Mouse (Mus musculus) megakaryocyte progenitor cell, adult 5-6 weeks (primary cell): ENCODE measurements around the gene Tmem135. TPM values are rescaled to one million over a fixed set of nuclear protein-coding genes. Genes with fewer than 3 reads are reported as not detected.

Experiments
- ATAC-seq: replicated peaks from 2 replicates; pipeline ENCODE4 v1.8.0; 2016; ENCODE audit warnings: mild to moderate bottlenecking, moderate TSS enrichment, inconsistent platforms; ENCODE audit not compliant: poor library complexity
- total RNA-seq, 2 experiments: library from RNA; stranded (forward) in 1 of 2; stranded (reverse) in 1 of 2; fragments of 157-497, 149-512 nt in 1 of 2; fragments of 200-1000 nt in 1 of 2; gene quantifications; 2 replicates each; pipeline versions ENCODE4 v1.2.3 to v1.2.4; 2015 to 2017

The Tmem135 gene
- total RNA-seq, 2 experiments from 2014 or later: 22.0 to 28.9 TPM

DNA sequence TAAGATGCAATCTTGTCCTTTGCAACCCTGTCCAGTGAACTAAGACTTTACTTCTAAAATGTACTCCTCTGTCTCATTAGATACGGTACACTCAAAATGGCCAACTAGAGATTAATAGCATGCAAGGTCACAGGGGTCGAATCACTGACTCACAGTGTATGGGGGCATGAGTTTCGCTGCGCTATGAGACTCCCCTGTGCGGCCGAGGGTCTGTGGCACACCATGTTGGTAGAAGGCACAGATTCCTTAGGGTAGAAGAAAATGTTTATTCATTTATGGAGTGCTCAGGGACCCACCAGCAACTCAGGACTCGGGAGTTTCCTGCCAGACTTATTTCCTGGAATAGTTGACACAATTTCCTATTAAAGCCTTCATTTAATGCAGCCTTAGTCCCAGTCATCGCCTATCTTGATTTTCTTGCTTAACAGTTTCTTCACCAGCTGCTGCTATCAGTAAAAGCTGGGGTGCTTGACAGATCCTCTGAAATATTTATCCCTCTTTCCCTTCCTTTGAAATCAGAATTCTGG lies 14.2 kb upstream of the Tmem135 start:
- no peak for ATAC-seq

DNA sequence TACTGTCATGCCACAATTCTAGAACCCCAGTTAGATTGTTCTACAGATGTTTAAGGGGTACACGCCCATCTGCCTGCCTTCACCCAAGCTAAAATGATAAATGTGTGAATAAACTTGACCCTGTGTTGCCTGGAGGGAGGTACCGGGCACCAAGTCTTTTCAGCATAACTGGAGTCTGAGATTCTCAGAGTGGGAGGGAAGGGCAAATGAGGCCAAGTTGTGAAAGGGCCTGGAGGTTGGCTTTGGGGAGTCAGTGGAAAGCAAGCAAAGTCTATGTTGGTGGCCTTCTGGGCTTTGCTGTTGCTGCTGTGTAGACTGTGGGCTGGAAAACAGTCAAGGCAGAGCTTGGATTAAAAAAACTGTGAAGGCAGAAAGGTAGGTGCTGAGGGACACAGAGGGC lies 13.7 kb upstream of the Tmem135 start:
- no peak for ATAC-seq

DNA sequence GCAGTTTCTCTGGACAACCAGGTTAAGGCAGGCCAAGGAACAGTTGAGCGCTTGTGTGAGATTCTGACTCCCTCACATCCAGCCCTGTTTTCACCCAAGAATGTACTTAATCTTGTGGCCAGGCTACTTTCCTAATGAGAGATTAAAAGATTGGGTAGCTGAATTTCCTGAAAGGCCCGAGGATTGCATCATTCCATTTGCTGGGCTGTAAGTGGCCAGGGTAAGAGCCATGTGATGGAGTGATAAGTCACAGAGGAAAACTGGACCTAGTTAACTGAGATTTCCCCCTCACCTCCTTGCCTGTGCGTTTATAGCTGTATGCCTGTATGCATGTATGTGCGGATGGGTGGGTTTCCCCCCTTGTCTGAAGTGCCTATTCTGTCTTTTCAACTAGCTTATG lies 12.0 kb upstream of the Tmem135 start:
- ATAC-seq: 0 out of 2 replicates have a peak, but pooled peaks have one; percentile 7

DNA sequence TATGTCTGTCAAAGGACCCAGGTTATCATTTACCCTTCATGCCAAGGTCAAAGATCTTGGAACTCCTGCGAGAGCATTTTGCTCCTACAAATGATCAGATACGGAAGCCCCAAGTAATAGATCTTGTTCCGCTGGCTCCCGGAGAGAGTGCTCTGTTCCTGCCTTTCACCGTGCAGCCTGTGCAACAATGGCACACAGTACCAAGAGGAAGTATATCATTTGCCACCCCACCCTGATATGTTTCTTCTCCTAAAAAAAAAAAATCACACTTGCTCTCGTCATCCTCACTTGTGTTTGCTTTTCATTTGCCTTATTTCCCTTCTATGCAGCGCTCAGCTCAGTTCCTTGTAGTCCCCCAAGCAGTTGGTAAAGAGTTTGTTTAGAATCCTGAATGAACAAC lies 8.1 kb upstream of the Tmem135 start:
- no peak for ATAC-seq

DNA sequence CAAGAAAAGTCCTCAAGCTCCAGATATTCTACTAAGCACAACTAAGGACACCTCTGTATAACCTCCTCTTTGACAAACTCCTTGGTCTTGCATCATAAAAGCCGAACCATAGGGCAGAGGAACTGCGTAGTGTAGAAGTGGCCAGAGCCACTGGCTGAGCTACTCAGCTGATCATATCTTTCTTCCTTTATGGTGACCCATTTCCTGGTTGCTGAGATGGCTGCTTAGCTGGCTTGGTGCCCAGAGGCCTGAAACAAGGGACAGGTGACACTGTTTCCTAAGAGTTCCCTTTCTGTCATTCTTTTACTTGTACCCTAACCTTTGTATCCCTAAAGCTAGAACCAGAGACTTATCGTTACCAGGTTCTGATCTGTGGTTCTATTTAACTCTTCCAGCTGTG lies 7.3 kb upstream of the Tmem135 start:
- peak; percentile 83 for ATAC-seq

DNA sequence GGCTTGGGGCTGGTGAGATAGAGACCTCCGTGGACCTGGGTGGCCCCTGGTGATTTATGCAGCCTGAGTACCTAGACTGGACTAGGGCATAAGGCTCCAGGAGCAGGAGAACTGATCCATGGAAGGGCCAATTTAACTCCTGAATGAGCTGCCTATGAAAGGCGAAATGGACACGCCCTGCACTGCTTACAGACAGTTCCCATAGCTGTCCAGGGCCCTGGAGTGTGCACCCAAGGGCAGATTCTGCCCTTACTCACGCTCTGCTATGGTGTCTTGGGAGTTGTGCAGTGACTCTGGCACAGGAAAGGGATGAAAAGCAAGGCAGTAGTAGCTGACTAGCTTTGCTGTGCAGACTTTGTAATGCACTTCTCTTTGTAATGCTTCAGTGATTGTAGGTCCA lies 6.3 kb upstream of the Tmem135 start:
- no peak for ATAC-seq

DNA sequence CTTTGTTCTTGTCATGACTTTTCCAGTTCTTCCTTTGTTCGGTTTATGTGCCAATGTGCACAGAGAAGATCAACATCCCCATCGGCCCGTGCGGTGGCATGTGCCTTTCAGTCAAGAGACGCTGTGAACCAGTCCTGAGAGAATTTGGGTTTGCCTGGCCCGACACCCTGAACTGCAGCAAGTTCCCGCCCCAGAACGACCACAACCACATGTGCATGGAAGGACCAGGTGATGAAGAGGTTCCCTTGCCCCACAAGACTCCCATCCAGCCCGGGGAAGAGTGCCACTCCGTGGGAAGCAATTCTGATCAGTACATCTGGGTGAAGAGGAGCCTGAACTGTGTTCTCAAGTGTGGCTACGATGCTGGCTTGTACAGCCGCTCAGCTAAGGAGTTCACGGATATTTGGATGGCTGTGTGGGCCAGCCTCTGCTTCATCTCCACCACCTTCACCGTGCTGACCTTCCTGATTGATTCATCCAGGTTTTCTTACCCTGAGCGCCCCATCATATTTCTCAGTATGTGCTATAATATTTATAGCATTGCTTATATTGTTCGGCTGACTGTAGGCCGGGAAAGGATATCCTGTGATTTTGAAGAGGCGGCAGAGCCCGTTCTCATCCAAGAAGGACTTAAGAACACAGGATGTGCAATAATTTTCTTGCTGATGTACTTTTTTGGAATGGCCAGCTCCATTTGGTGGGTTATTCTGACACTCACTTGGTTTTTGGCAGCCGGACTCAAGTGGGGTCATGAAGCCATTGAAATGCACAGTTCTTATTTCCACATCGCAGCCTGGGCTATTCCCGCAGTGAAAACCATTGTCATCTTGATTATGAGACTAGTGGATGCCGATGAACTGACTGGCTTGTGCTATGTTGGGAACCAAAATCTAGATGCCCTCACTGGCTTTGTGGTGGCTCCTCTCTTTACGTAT lies 3.3 kb upstream of the Tmem135 start:
- no peak for ATAC-seq

DNA sequence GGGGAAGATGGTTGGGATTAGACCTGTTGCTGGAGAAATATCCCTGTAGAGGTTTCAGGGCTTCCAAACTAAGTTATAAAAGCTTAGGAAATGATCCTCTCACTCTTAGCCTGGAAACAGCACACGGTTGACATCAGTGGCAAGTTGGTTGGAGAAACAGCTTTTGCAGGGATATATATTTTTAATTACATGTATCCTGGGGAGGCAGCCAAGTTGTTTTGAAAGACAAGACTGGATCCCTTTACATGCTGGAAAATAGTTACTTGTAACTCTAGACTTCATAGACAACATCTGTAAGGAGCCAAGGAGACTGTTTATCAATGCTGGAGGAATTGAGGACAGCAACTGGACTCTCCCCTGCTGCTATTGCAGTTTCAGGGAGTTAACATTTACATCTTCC lies 2.0 kb upstream of the Tmem135 start:
- ATAC-seq: no peak

DNA sequence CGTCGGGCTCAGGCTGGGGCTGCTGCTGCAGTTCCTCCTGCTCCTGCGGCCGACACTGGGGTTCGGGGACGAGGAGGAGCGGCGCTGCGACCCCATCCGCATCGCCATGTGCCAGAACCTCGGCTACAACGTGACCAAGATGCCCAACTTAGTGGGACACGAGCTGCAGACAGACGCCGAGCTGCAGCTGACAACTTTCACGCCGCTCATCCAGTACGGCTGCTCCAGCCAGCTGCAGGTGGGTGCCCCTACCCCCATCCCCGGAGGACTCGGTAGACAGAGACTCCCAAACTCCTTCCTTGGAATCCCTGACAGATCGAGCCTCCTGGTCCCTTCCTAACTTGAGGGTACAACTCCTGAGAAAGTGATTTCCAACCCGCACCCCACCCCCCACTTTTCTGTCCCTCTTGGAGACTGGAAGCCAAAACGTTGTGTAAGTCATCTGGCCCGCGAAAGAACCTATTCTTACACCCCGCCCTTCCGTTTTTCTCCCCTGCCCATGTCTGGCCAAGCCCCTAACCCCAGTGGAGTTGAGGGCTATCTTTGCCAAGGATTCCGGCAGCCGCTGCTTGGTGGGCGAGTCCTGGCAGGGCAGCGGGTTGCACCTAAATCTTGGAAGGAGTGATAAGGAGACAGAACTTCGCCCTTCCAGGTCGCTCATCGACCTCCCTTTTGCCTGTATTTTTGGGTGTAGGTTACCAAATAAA lies 865 bp upstream of the Tmem135 start:
- peak; percentile 14 for ATAC-seq

DNA sequence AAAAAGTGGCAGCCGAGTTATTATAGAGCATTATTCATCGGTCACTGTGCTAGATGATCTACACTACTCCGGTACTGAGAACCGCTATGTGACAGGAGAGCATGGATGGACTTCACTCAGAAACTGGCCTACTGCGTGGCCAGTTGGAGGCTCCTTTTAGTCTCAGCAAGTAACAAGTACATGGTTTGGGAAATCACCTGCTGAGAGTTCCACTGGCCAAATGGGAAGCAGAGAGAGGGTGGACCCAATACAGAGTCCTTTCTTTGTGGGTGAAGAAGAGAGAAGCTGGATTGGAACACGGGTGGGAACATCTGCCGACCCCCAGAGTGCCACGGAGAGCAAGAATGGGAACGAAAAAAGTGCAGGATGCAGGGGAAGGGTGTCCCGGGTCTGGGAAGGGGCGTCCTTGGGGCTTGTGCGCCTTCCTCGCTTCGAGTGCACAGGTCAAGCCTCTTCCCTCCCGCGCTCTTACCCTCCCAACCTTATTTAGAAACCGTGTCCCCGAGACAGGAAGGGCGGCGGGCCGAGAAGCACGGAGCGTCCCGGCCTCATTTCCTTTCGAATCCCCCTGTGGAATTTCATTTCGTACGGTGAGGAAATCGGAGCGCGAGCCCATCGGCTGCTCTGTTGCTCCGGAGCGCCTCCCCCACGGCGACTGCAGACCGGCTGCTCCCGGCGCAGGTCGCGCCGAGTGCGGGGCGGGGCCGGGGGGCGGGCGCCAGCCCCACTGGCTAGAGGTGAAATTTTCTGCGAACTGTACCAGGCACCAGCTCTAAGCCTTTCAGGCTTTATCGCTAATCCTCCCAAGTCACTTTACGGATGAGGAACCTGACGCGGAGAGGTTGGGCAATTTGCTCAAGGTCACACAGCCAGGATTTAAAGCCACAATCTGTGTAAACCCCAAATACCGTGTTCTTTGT lies 709 bp downstream of the Tmem135 start:
- ATAC-seq: peak; percentile 58

DNA sequence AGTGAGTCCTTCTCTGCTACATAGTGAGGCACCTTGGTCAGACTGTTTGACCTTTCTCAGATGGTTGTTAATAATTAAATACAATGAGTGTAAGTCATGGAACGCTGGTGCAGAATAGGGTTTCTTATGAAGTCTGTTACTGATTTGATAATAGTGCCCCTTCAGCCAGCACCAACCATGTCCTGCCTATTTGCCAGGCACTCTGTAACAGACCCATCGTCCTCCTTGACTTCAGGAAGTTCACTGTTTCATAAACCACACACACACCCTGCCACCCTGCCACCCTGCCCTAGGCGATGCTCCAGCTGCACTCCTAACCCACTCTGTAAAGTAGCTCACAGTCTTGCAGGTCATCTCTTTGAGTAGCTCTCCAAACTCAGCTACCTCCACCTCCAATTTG lies 2.1 kb downstream of the Tmem135 start:
- ATAC-seq: no peak

DNA sequence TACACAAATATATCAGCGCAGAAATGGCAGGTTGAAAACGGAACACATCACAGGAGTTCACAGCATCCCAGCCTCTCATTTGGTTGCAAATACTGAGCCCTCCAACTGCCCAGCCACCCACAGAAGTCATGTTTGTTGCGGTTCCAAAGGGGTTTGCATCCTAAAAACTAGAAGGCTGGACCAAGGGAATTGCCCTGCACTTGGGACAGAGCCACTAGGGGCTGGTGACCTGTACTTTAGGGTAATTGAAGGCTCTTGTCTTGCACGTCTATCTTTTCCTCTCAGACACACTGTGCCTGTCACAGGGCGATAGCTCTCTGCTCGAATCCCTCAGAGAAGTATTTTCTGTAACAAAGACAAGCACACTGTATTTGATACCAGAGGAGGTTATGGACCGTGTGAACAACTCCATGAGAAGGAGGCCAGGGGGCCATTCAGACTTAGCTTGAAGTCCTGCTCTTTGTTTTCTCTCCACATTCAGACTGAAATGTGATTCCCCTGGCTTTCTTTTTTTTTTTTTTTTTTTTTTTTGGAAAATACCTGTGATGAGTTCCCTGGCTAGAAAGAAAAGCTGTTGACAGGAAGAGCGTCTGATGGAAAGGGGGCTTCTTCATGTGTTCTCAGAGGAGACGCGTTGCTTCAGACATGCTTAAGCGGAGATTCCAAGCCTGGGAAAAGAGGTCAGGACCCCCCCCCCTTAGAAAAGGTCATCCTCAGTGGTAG lies 2.7 kb downstream of the Tmem135 start:
- ATAC-seq: no peak

DNA sequence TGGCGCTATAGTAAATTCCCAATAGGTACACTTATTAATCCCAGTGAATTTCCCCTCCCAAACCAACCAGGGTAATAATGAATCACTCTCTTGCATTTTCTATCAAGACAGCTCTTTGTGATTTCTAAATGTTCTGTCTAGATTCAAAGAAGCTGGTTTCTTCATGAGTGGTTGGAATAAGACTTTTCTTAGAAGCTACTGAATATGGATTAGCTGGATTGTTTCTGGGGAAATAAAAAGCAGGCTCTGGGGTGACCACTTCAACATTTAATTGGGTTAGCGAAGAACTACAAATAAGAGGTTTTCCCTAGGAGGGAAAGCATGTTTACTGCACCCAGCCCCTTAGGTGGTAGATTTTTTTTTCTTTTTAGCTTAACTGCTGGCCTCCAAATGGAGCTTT lies 3.3 kb downstream of the Tmem135 start:
- no peak for ATAC-seq

DNA sequence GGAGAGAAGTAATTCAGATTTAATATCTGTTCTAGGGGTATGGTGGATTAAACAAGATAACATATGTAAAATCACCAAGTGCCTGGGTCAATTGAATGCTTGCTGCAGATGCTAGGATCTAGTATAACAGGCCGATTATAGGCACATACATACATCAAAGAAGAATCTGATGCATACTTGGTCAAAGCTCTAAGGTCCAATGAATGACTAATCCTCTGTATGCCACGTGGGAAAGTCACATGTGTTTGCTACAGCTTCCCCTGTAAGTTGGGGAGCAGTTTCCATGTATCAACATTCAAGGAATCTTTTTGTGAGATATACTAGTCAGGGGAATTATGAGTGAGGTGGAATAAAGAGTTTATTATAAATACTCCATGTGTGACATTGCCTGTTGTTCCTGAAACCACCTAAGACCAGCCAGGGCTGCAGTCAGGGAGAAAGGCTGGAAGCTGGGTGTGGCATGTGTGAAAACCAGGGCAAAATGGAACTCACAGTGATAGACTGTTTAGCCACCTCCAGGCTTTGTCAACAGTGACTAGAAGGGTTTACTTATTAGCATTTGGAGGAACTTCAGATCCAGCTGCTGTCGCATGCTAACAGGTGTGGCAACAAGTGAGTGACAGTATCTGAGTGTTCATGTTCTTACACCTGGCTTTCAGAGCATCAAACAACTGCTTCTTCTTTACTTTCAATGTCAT lies 6.0 kb downstream of the Tmem135 start:
- no peak for ATAC-seq

DNA sequence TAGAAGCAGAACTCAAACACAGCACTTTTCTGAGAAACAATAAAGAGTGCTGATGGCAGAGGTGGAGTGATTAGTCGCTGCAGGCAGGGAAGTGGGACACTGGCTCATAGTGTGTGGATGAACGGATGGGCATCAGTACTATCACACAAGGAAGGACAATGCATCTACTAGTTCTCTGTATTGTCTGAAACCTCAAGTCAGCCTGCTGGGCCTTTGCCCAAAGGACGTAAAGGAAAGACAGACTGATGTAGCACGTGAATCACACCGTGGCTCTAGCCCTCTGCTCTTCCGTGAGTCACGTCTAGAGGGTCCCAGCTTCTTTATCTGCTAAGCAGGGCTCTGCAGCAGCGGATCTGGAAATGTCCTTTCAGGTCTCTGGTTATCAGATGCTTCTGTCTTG lies 7.6 kb downstream of the Tmem135 start:
- ATAC-seq: no peak

DNA sequence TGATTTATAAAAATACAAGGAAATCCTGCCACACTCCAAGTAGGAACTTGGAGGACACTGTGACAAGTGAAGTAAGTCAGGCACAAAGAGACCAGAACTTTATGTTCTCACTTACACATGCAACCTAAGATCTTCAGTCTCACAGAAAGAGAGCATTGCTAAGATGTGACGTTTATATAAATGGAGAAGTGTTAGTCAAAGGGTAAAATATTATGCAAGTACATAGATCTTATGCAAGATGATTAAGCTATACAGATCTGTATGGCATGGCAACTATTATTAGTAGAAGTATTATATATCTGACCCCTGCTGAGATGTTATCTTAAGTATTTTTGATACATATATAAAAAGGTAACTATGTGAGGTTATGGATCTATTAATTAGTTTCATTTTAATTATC lies 8.6 kb downstream of the Tmem135 start:
- peak; percentile 60 for ATAC-seq

DNA sequence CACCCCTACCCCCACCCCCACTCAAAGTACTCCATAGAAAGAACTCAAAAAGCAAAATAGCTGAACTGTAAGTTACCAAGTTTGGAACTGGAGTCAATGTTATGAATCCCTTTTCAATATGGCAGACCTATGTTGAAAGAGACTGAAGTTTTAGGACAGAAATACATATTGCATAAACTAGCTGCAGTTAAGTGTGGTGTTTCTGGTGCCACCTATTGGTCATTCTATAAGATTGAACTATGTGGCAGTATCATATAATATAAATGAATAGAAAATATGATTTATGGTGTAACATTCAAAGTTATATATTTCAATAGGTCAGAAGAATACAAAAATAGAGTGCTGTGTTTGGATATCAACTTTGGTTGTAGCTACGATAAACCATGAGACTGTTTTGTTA lies 11.2 kb downstream of the Tmem135 start:
- peak; percentile 78 for ATAC-seq

DNA sequence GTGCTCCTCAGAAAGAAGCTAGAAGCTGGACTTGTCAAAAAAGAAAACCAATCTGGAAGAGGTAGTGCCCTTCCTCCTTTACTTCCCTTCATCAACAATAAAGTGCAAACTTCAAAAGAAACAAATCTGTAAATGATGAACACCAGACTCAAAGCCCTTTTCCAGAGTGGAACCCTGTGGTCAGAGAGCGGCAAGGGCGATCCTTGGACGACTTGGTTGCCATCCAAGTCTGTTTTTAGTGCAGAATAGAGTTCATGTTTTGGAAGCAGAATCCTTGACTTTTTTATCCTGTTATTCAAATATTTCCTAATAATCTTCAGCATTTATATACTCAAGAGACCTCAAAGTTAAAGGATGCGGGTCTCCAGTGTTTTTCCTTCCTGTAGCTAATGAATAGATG lies 11.6 kb downstream of the Tmem135 start:
- ATAC-seq: no peak

DNA sequence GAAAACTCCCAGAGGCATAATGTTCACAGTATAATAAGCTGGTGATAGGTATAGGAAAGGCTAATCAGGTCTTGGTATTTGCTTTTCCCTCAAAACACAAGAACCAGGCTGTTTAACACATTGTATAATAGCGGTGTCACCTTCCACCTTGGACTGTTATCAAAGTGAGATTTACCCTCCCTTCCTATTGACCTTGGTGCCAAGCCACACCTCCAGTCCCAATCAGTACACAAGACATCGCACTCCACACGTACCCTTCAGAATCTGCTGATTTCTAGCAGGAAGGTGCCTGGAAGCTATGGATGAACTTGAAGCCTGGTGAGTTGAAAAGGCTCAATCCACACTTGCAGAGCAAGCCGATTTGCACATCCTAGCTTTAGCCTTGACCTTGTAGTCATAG lies 12.2 kb downstream of the Tmem135 start:
- ATAC-seq: no peak

DNA sequence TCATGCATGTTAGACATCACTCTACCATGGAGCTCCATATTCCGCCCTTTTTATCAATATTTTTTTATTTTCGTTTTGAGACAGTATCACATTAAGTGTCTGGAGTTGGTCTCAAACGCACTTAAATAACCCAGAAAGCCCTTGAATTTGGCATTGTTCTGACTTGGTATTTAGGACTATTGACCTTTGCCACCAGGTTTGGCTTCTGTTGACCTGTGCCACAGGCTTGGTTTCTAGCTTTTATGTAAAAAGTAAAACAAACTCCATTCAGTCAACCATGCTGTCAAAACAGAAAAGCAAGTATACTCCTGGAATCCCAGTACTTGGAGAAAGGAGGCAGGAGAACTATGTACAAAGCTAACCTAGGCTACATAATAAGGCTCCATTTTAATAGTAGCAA lies 12.7 kb downstream of the Tmem135 start:
- no peak for ATAC-seq
